Mouse (Mus musculus): ENCODE results near the gene Ncoa3.

The Ncoa3 gene

GRCm38 (mm10) chr2:166105911-166106310, 113.5 kb downstream of the Ncoa3 start:
- DNase-seq (ENCODE audit: low spot score), result no peak

- DNase-seq (ENCODE audit: low spot score), result no peak
These were observed 114.2 kb downstream of the Ncoa3 start for GRCm38 (mm10) chr2:166106631-166107030.

GRCm38 (mm10) chr2:166107911-166108310, 115.5 kb downstream of the Ncoa3 start:
- no peak for DNase-seq (ENCODE audit: low spot score)

GRCm38 (mm10) chr2:166108326-166108725, 115.9 kb downstream of the Ncoa3 start:
- DNase-seq (ENCODE audit: low spot score), result peak; percentile 72

- DNase-seq (ENCODE audit: low spot score), result no peak
These were observed 118.3 kb downstream of the Ncoa3 start for GRCm38 (mm10) chr2:166110764-166111163.

- no peak for DNase-seq (ENCODE audit: low spot score)
These were observed 118.8 kb downstream of the Ncoa3 start for GRCm38 (mm10) chr2:166111238-166111637.

- no peak for DNase-seq (ENCODE audit: low spot score)
These were observed 119.4 kb downstream of the Ncoa3 start for GRCm38 (mm10) chr2:166111831-166112250.

GRCm38 (mm10) chr2:166112986-166113385, 120.5 kb downstream of the Ncoa3 start:
- no peak for DNase-seq (ENCODE audit: low spot score)

GRCm38 (mm10) chr2:166115571-166116277, 123.3 kb downstream of the Ncoa3 start:
- peak; percentile 72 for DNase-seq (ENCODE audit: low spot score)

- no peak for DNase-seq (ENCODE audit: low spot score)
These were observed 123.8 kb downstream of the Ncoa3 start for GRCm38 (mm10) chr2:166116278-166116608.

- no peak for DNase-seq (ENCODE audit: low spot score)
These were observed 124.3 kb downstream of the Ncoa3 start for GRCm38 (mm10) chr2:166116704-166117103.

- DNase-seq (ENCODE audit: low spot score), result no peak
These were observed 127.6 kb downstream of the Ncoa3 start for GRCm38 (mm10) chr2:166119992-166120391.

GRCm38 (mm10) chr2:166121681-166122355, 129.4 kb downstream of the Ncoa3 start:
- DNase-seq (ENCODE audit: low spot score), result no peak

- peak; percentile 90 for DNase-seq (ENCODE audit: low spot score)
These were observed 130.3 kb downstream of the Ncoa3 start for GRCm38 (mm10) chr2:166122781-166123180.

Measured in testis, postnatal 14 days (tissue).